Mouse (Mus musculus): ENCODE data around the gene Rec8. TPM values are rescaled to one million over a fixed set of nuclear protein-coding genes. Genes with fewer than 3 reads are reported as not detected.

Gene Rec8
- 0.49 and 0.84 TPM in 2 replicates for polyA plus RNA-seq (2012; ENCODE audit: low replicate concordance)

DNA sequence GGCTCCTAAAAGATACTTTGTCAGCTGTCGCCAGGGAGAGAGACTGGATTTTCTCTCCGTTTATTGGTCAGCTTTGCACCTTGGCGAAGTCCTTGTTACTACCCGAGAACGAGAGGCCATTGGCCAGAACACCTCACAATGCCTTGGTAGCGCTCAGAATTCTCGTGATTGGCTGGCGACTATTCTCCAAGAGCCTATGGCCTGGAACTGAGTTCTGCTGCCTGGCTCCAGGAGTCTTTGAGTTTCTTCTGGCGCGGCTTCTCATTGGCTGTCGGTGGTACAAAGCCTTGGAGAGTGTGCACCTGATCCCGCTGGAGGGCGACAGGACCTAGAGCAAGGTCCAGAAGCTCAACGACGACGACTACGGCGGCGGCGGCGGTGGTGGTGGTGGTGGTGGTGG is at the start of gene Rec8:
Gene Rec8, plus strand, starts transcription at position 216 of the 400 bp plus-strand sequence.

GRCm38 (mm10) chr14:55575302-55575701 is 42.5 kb upstream of the Rec8 start, which contains the start of gene Fitm1:
Gene Fitm1, plus strand, starts transcription at chr14:55575617.

DNA sequence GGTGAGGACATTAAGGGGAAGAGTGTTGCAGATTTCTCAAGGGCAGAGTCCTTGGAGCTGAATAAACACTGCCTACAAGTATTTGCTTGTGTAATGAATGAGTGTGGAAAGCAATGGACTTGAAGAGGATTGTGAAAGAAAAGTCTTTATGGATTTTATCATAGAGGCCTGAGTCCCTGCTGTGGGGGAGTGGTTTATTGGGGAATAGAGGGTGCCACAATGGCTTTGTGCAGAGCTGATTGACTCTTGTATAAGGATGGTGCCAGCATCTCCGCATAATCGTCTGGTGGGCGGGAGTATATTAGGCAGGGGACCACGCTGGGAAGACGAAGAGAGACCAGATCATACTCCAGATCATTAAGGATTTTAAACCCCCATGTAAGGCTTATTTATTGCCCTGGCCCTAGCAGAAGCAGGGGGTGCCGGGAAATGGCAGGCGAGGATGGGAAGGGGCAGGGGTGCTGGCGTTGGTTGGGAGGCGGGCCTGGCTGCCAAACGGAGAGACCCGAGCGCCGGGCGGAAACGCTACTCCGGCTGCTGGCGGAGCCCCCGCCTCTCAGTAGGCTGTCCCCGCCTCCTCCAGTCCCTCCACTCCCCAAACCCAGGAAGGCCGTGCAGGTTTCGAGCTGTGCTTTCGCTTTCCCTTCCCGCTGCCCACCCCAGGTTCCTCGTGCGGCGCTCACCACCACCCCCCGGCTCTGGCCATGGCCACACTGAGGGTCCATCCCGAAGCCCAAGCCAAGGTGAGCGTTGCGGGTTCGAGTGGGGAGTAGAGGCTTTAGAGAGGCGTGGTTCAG is 39.8 kb upstream of the Rec8 start, which contains the start of gene Psme1:
Gene Psme1, plus strand, starts transcription at position 253 of the 797 bp plus-strand sequence.

DNA sequence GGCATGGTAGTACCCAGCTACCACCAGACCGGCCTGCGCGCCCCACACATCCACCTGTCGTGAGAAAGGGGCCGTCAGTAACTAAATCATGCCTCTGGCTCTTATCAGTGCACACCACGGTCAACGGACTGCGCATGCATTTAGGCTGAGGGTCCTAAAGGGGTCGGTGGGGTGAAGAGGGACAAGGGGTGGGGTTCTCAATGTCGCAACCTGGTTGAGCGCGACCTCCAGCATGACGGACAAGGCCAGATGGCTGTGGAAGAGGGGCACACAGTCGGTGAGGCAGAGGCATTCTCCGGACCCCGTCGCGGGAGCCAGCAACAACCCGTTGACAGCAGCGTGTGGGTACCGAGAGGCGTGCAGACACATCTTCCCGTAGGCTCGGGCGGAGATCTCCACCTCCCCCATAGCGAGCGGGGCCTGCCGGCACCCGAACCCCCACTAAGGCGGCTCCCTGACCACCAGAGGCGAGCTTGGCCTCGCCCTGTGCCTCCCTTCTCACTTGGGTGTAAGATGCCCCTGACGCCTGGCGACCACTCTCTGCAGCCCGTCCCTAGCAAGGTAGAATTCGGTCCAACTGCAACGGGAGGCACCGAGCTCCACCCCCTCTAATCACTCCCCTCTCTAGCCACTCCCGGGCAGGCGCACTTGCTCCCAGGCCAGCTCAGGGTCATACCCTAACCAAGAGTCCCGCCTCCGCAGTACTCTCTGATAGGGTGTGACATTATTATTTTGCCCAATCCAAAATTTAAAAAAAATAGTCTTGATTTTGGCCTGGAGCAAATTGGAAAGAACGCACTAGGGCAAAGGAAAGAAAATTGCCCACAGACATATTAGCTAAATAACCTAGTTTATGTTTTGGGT is 32.9 kb upstream of the Rec8 start, which contains the start of gene Emc9:
Gene Emc9, minus strand, starts transcription at position 601 of the 864 bp plus-strand sequence.

GRCm38 (mm10) chr14:55590748-55591330 is 27.0 kb upstream of the Rec8 start, which contains the start of gene Psme2:
Gene Psme2, minus strand, starts transcription at chr14:55591113.

GRCm38 (mm10) chr14:55591331-55591891 is 26.4 kb upstream of the Rec8 start, which contains the start of gene Rnf31:
Gene Rnf31, plus strand, starts transcription at chr14:55591708.

GRCm38 (mm10) chr14:55603271-55603632 is 14.6 kb upstream of the Rec8 start, which contains the start of gene Irf9:
Gene Irf9, plus strand, starts transcription at chr14:55603571.

DNA sequence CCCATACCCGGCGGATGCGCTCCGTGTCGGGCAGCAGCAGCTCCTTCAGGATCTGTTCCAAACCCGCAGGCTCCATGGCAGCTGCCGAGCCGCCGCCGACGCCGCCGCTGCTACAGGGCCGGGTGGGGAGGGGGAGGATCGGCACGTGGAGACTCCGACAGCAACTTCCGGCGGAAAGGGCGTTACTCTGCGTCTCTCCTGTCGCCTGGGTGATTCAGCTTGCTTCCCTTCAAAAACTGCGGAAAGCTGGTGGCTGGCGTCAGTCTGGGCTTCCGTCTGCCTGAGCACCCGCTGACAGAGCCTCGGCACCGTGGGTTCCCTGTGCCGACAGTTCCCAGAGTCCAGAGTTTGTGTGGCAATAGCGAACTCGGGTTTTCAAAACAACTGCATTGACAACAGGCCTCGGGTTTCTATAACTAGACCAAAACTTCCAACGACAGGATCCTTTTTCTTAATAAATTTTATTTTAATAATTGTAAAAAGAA is 17.7 kb downstream of the Rec8 start, which contains the start of gene Ipo4:
Gene Ipo4, minus strand, starts transcription at position 435 of the 485 bp plus-strand sequence.

GRCm38 (mm10) chr14:55637795-55638194 is 20.0 kb downstream of the Rec8 start, which contains the start of gene Gm49378:
Gene Gm49378, minus strand, starts transcription at chr14:55637895.

DNA sequence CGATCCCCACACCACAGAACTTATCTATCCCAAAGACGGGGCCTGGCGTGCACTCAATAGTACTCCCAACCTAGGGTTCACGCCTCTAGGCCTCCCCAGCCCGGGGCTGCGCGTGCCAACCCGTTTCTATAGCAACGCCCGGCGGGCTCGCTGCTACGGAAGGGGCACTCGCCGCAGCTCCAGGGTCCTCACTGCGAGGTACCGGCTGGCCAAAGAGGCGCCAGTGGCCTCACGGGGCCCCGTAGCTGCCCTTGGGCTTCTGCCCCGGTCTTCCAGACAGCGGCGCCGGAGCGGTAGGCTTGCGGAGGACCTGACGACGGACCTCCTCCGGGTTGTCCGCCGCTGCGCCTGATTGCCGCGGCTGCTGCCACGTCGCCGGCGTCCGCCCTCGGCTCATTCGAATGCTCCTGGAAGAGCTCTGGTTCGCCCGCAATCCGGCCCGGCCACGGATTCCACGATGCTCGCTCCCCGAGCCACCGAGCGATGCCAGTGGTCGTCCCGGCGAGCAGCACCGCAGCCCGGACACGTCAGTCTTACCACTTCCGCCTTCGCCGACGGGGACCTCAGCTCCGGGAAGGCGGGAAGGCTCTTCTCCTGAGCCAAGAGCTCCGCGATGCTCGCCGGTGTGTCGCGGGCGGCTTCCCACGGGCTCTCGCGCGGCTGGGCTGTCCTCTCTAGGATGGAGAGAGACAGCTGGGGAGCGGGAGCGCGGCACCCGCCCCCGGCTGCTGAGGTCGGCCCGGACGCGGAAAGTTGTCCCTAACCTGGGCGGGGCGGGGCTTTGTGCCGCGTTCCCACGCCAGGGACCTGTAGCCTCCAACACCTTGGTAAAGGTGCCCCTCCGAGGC is 25.4 kb downstream of the Rec8 start, which contains the start of gene Tm9sf1:
Gene Tm9sf1, minus strand, starts transcription at position 747 of the 848 bp plus-strand sequence.

GRCm38 (mm10) chr14:55649884-55650283 is 32.0 kb downstream of the Rec8 start, which contains the start of gene Tssk4:
Gene Tssk4, plus strand, starts transcription at chr14:55650184.

DNA sequence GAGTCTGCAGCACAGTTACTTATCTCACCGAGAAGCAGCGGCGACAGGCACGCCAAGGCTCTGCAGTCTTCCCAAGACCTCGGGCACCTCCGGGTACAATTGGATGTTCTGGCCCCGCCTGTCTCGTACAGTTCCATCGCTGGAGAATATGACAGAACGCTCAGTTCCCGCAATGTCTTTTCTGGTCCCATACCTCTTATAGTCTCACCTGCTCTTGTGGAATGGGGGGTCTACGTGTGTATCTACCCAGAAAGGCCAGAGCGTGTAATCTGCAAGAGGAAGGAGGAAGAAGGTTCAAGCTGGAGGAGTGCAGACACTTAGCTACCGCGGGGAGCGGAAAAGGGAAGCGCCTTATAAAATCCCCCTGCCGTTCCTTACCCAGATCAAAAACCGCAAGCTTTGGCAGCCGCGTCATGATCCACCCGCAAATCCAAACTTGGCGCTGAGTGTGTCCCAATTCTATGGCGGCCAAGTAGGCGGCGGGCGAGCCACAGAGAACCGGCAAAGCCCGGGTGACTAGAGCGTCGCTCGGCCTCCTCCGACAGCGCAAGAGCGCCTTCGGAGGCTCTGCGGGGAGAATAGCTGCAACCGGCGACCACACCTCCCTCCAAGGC is 42.2 kb downstream of the Rec8 start, which contains the start of gene Mdp1:
Gene Mdp1, minus strand, starts transcription at position 549 of the 614 bp plus-strand sequence.

GRCm38 (mm10) chr14:55671833-55672740 is 54.2 kb downstream of the Rec8 start, which contains the start of the genes Gmpr2 and Nedd8:
Gene Gmpr2, plus strand, starts transcription at chr14:55671941.
Gene Nedd8, minus strand, starts transcription at chr14:55672124.

Other genes starting within 250 kb of the Rec8 start
- 25.8 and 52.4 TPM in 2 replicates for gene Dhrs4, start 139.3 kb upstream of the Rec8 start, polyA plus RNA-seq (2012; ENCODE audit: low replicate concordance)
- 3.4 and 6.3 TPM in 2 replicates for gene Carmil3, start 127.4 kb upstream of the Rec8 start, polyA plus RNA-seq (2012; ENCODE audit: low replicate concordance)
- gene Cpne6, start 107.6 kb upstream of the Rec8 start, polyA plus RNA-seq (2012; ENCODE audit: low replicate concordance) = not detected in 2 replicates
- gene Nrl, start 93.1 kb upstream of the Rec8 start, polyA plus RNA-seq (2012; ENCODE audit: low replicate concordance) = not detected in 2 replicates
- gene Pck2, start 77.8 kb upstream of the Rec8 start, polyA plus RNA-seq (2012; ENCODE audit: low replicate concordance) = 40.5 and 60.9 TPM in 2 replicates
- 66.7 and 69.0 TPM in 2 replicates for gene Dcaf11, start 58.0 kb upstream of the Rec8 start, polyA plus RNA-seq (2012; ENCODE audit: low replicate concordance)
- 2.0 TPM in 1 of 2 replicates, not detected in the other for gene A730061H03Rik, start 57.6 kb upstream of the Rec8 start, polyA plus RNA-seq (2012; ENCODE audit: low replicate concordance)
- 0.33 TPM in 1 of 2 replicates, not detected in the other for gene Fitm1, start 42.4 kb upstream of the Rec8 start, polyA plus RNA-seq (2012; ENCODE audit: low replicate concordance)
- gene Psme1, start 39.9 kb upstream of the Rec8 start, polyA plus RNA-seq (2012; ENCODE audit: low replicate concordance) = 226 and 353 TPM in 2 replicates
- gene Emc9, start 32.7 kb upstream of the Rec8 start, polyA plus RNA-seq (2012; ENCODE audit: low replicate concordance) = 10.0 and 14.4 TPM in 2 replicates
- gene Psme2, start 26.9 kb upstream of the Rec8 start, polyA plus RNA-seq (2012; ENCODE audit: low replicate concordance) = 65.8 and 135 TPM in 2 replicates
- 46.9 and 59.8 TPM in 2 replicates for gene Rnf31, start 26.3 kb upstream of the Rec8 start, polyA plus RNA-seq (2012; ENCODE audit: low replicate concordance)
- gene Irf9, start 14.5 kb upstream of the Rec8 start, polyA plus RNA-seq (2012; ENCODE audit: low replicate concordance) = 35.4 and 179 TPM in 2 replicates
- gene Ipo4, start 17.9 kb downstream of the Rec8 start, polyA plus RNA-seq (2012; ENCODE audit: low replicate concordance) = 14.0 and 57.8 TPM in 2 replicates
- gene Gm49378, start 19.9 kb downstream of the Rec8 start, polyA plus RNA-seq (2012; ENCODE audit: low replicate concordance) = 3.7 TPM in 1 of 2 replicates, not detected in the other
- 14.0 and 32.8 TPM in 2 replicates for gene Tm9sf1, start 25.8 kb downstream of the Rec8 start, polyA plus RNA-seq (2012; ENCODE audit: low replicate concordance)
- gene Tssk4, start 32.1 kb downstream of the Rec8 start, polyA plus RNA-seq (2012; ENCODE audit: low replicate concordance) = 0.45 and 0.48 TPM in 2 replicates
- gene Mdp1, start 42.5 kb downstream of the Rec8 start, polyA plus RNA-seq (2012; ENCODE audit: low replicate concordance) = 18.5 and 23.8 TPM in 2 replicates
- gene Gmpr2, start 53.9 kb downstream of the Rec8 start, polyA plus RNA-seq (2012; ENCODE audit: low replicate concordance) = 5.9 and 22.3 TPM in 2 replicates
- 36.9 and 68.6 TPM in 2 replicates for gene Nedd8, start 54.1 kb downstream of the Rec8 start, polyA plus RNA-seq (2012; ENCODE audit: low replicate concordance)
- 48.2 and 59.6 TPM in 2 replicates for gene Tinf2, start 63.8 kb downstream of the Rec8 start, polyA plus RNA-seq (2012; ENCODE audit: low replicate concordance)
- 13.8 and 16.6 TPM in 2 replicates for gene Tgm1, start 95.9 kb downstream of the Rec8 start, polyA plus RNA-seq (2012; ENCODE audit: low replicate concordance)
- 27.4 and 45.7 TPM in 2 replicates for gene Rabggta, start 104.2 kb downstream of the Rec8 start, polyA plus RNA-seq (2012; ENCODE audit: low replicate concordance)
- gene Dhrs1, start 127.7 kb downstream of the Rec8 start, polyA plus RNA-seq (2012; ENCODE audit: low replicate concordance) = 8.3 and 9.9 TPM in 2 replicates
- 16.1 and 20.1 TPM in 2 replicates for gene Nop9, start 127.7 kb downstream of the Rec8 start, polyA plus RNA-seq (2012; ENCODE audit: low replicate concordance)
- gene Cideb, start 140.4 kb downstream of the Rec8 start, polyA plus RNA-seq (2012; ENCODE audit: low replicate concordance) = 0.11 and 0.15 TPM in 2 replicates
- 0.13 and 0.56 TPM in 2 replicates for gene Ltb4r2, start 143.4 kb downstream of the Rec8 start, polyA plus RNA-seq (2012; ENCODE audit: low replicate concordance)
- gene Ltb4r1, start 147.9 kb downstream of the Rec8 start, polyA plus RNA-seq (2012; ENCODE audit: low replicate concordance) = 4.6 and 38.8 TPM in 2 replicates
- 0.45 and 1.2 TPM in 2 replicates for gene Adcy4, start 166.1 kb downstream of the Rec8 start, polyA plus RNA-seq (2012; ENCODE audit: low replicate concordance)
- gene Ripk3, start 170.8 kb downstream of the Rec8 start, polyA plus RNA-seq (2012; ENCODE audit: low replicate concordance) = 43.4 and 85.4 TPM in 2 replicates
- 0.08 and 0.16 TPM in 2 replicates for gene Nfatc4, start 205.1 kb downstream of the Rec8 start, polyA plus RNA-seq (2012; ENCODE audit: low replicate concordance)
- 0.58 and 0.74 TPM in 2 replicates for gene Nynrin, start 236.0 kb downstream of the Rec8 start, polyA plus RNA-seq (2012; ENCODE audit: low replicate concordance)

Data from hematopoietic multipotent progenitor cell, adult 10-12 weeks (in vitro differentiated cells).